Mouse (Mus musculus) CH12.LX (cell line): Measurements from ENCODE around the gene Creb3. TPM values are rescaled to one million over a fixed set of nuclear protein-coding genes. Genes with fewer than 3 reads are reported as not detected.

Experiments used
- DNase-seq: peaks from one replicate; pipeline ENCODE4 v3.0.0-alpha.2; 2013; ENCODE audit errors: extremely low read depth
- H3K27ac ChIP-seq: 2 replicates; pipeline ENCODE4 v1.5.1; 2012; ENCODE audit warnings: low read depth, mild to moderate bottlenecking, control low read depth, moderate library complexity; ENCODE audit not compliant: insufficient read depth
- H3K27me3 ChIP-seq: replicated peaks from 2 replicates; pipeline ENCODE3; 2012; ENCODE audit warnings: inconsistent platforms
- H3K36me3 ChIP-seq, 2 experiments: replicated peaks in 1 of 2; 2 replicates each; pipeline versions ENCODE3 to v1.6.1; 2012; ENCODE audit warnings: inconsistent platforms in 1 of 2, low read length in 1 of 2, mild to moderate bottlenecking in 1 of 2, mixed read lengths in 1 of 2, moderate library complexity in 1 of 2; ENCODE audit not compliant: control insufficient read depth in 1 of 2, insufficient read depth in 1 of 2
- H3K4me1 ChIP-seq, 2 experiments: 2 replicates each; pipeline ENCODE4 v1.6.1; 2012; ENCODE audit warnings: inconsistent platforms in 1 of 2, moderate library complexity in 1 of 2; ENCODE audit not compliant: insufficient read depth in 2 of 2, control insufficient read depth in 1 of 2
- H3K4me2 ChIP-seq: 2 replicates; pipeline ENCODE4 v1.6.1; 2012; ENCODE audit warnings: low read depth, mild to moderate bottlenecking, control low read depth; ENCODE audit not compliant: poor library complexity, insufficient read depth, severe bottlenecking
- H3K4me3 ChIP-seq, 3 experiments: fragments of 150-350 bp in 1 of 3; sonication (generic) in 1 of 3; replicated peaks in 1 of 3; 2 replicates each; pipeline versions ENCODE3 to v1.5.1; 2011 to 2012; ENCODE audit warnings: low read depth in 2 of 3, low read length in 2 of 3, mild to moderate bottlenecking in 2 of 3, moderate library complexity in 2 of 3, control low read depth in 1 of 3, improper control_type of control experiment in 1 of 3, inconsistent platforms in 1 of 3, mixed read lengths in 1 of 3; ENCODE audit not compliant: poor library complexity in 1 of 3
- H3K79me2 ChIP-seq: replicated peaks from 2 replicates; pipeline ENCODE4 v1.6.1; 2012; ENCODE audit warnings: mild to moderate bottlenecking, moderate library complexity; ENCODE audit not compliant: control insufficient read depth, poor library complexity, insufficient read depth, severe bottlenecking; ENCODE audit errors: extremely low read depth
- H3K9ac ChIP-seq: 2 replicates; pipeline ENCODE4 v1.6.1; 2012; ENCODE audit warnings: low read depth, mild to moderate bottlenecking, control low read depth, moderate library complexity; ENCODE audit not compliant: insufficient read depth
- H3K9me3 ChIP-seq: replicated peaks from 2 replicates; pipeline ENCODE3; 2012; ENCODE audit warnings: low read length, inconsistent platforms, mixed read lengths
- BHLHE40 ChIP-seq: IDR thresholded peaks from 2 replicates; pipeline ENCODE4 v1.6.1; 2011; ENCODE audit warnings: mild to moderate bottlenecking, low read depth, low read length, improper control_type of control experiment
- CHD1 ChIP-seq: IDR thresholded peaks from 2 replicates; pipeline ENCODE4 v1.6.1; 2012; ENCODE audit warnings: low read depth, low read length, improper control_type of control experiment, inconsistent platforms
- CHD2 ChIP-seq: IDR thresholded peaks from 2 replicates; pipeline ENCODE4 v1.6.1; 2011; ENCODE audit warnings: low read length, improper control_type of control experiment
- CTCF ChIP-seq, 2 experiments: IDR thresholded peaks in 1 of 2; conservative IDR thresholded peaks in 1 of 2; 2 replicates each; pipeline ENCODE4 v1.5.1; 2011 to 2012; ENCODE audit warnings: low read depth in 2 of 2, low read length in 2 of 2, improper control_type of control experiment in 1 of 2, inconsistent platforms in 1 of 2, mild to moderate bottlenecking in 1 of 2, moderate library complexity in 1 of 2
- E2F4 ChIP-seq: IDR thresholded peaks from 2 replicates; pipeline ENCODE4 v1.6.1; 2011; ENCODE audit warnings: low read depth, low read length, improper control_type of control experiment; ENCODE audit not compliant: insufficient replicate concordance
- ELF1 ChIP-seq: IDR thresholded peaks from 2 replicates; pipeline ENCODE4 v1.6.1; 2014; ENCODE audit warnings: low read depth, mild to moderate bottlenecking, inconsistent platforms, low read length, improper control_type of control experiment
- IRF4 ChIP-seq: IDR thresholded peaks from 2 replicates; pipeline ENCODE4 v1.6.1; 2014; ENCODE audit warnings: low read depth, mild to moderate bottlenecking, inconsistent platforms, low read length, improper control_type of control experiment
- JUN ChIP-seq: IDR thresholded peaks from 2 replicates; pipeline ENCODE4 v1.6.1; 2011; ENCODE audit warnings: low read depth, mild to moderate bottlenecking, low read length, improper control_type of control experiment, moderate library complexity; ENCODE audit not compliant: insufficient read depth
- MAFK ChIP-seq: IDR thresholded peaks from 2 replicates; pipeline ENCODE4 v1.6.1; 2011; ENCODE audit warnings: low read length, improper control_type of control experiment; ENCODE audit not compliant: insufficient replicate concordance
- MAZ ChIP-seq: IDR thresholded peaks from 2 replicates; pipeline ENCODE4 v1.6.1; 2012; ENCODE audit warnings: low read depth, mild to moderate bottlenecking, inconsistent platforms, low read length, improper control_type of control experiment, moderate library complexity
- NELFE ChIP-seq: IDR thresholded peaks from 2 replicates; pipeline ENCODE4 v1.6.1; 2011; ENCODE audit warnings: low read depth, low read length, improper control_type of control experiment
- NRF1 ChIP-seq: IDR thresholded peaks from 2 replicates; pipeline ENCODE4 v1.6.1; 2014; ENCODE audit warnings: low read depth, mild to moderate bottlenecking, inconsistent platforms, low read length, improper control_type of control experiment, moderate library complexity
- PAX5 ChIP-seq: IDR thresholded peaks from 2 replicates; pipeline ENCODE4 v1.6.1; 2012; ENCODE audit warnings: low read length, inconsistent platforms, mixed read lengths
- RAD21 ChIP-seq: IDR thresholded peaks from 2 replicates; pipeline ENCODE4 v1.6.1; 2011; ENCODE audit warnings: low read depth, mild to moderate bottlenecking, low read length, improper control_type of control experiment, moderate library complexity
- RCOR1 ChIP-seq: conservative IDR thresholded peaks from 2 replicates; pipeline ENCODE4 v1.6.1; 2012; ENCODE audit warnings: low read depth, mild to moderate bottlenecking, inconsistent platforms, low read length, improper control_type of control experiment
- SIN3A ChIP-seq: IDR thresholded peaks from 2 replicates; pipeline ENCODE4 v1.6.1; 2012; ENCODE audit warnings: low read length, improper control_type of control experiment, inconsistent platforms
- SMC3 ChIP-seq: IDR thresholded peaks from 2 replicates; pipeline ENCODE4 v1.6.1; 2011; ENCODE audit warnings: low read depth, low read length, improper control_type of control experiment
- UBTF ChIP-seq: IDR thresholded peaks from 2 replicates; pipeline ENCODE4 v1.6.1; 2012; ENCODE audit warnings: low read depth, mild to moderate bottlenecking, inconsistent platforms, low read length, improper control_type of control experiment, moderate library complexity
- USF2 ChIP-seq: conservative IDR thresholded peaks from 2 replicates; pipeline ENCODE4 v1.6.1; 2011; ENCODE audit warnings: low read depth, low read length, improper control_type of control experiment
- dilution Hi-C: fragments of 300-500 bp; cut with MboI; formaldehyde crosslinking; loops from 2 replicates; pipeline ENCODE4 v1.14.3; 2020; ENCODE audit warnings: low sequenced_read_pairs; ENCODE audit not compliant: extremely low pct_unique_long_range_greater_than_20kb, extremely low pct_ligation_motif_present
- in situ Hi-C: fragments of 300-500 bp; cut with MboI; formaldehyde crosslinking; loops from 3 replicates; pipeline ENCODE4 v1.14.3; 2019; ENCODE audit warnings: low sequenced_read_pairs, low pct_ligation_motif_present, low pct_unique_long_range_greater_than_20kb, mixed read lengths
- polyA plus RNA-seq: library from polyadenylated mRNA; unstranded; fragments of >175 nt; gene quantifications from 2 replicates; pipeline ENCODE4 v1.2.1, GENCODE M21; 2012; ENCODE audit warnings: low read depth; ENCODE audit not compliant: insufficient read length
- total RNA-seq, 2 experiments: library from RNA; depleted of rRNA; stranded (reverse); fragments of 300-350 nt in 1 of 2; fragments of >200 nt in 1 of 2; gene quantifications; 2 replicates each; pipeline ENCODE4 v1.2.3; 2012 to 2014

Creb3 gene
- total and polyA plus RNA-seq, 3 experiments = 26.1 to 33.1 (median 32.9) TPM

- H3K9me3 ChIP-seq = peaks cover 3% of the 10 kb centered on the region
- no peak overlapping the region for H3K27ac ChIP-seq
- TF ChIP-seq RAD21 (peak; percentile 81), MAZ (no peak), UBTF (no peak), SMC3 (peak; percentile 70), NELFE (0 out of 2 replicates have a peak, but pooled peaks have one; percentile 29), CHD2 (no peak), USF2 (no peak), IRF4 (no peak), ELF1 (0 out of 2 replicates have a peak, but pooled peaks have one; percentile 23), MAFK (no peak), PAX5 (no peak), RCOR1 (no peak), SIN3A (no peak), CTCF (conservative IDR thresholded peaks at IDR 0.05 in 1 of 2, IDR thresholded peaks at IDR 0.05 in 1 of 2; ENCODE audit: low read depth in 2 of 2, low read length in 2 of 2) (peak; percentile 84 to 85), JUN (no peak)
- dilution Hi-C loops = no loop called here
- in situ Hi-C loops = no loop called here
- peak; percentile 80 for DNase-seq
- H3K79me2 ChIP-seq = no peaks in the 10 kb centered on the region
- no peak overlapping the region for H3K4me2 ChIP-seq
- H3K4me3 ChIP-seq = no peak overlapping the region
- no peak overlapping the region for H3K9ac ChIP-seq
- peaks cover 2% of the 10 kb centered on the region for H3K27me3 ChIP-seq
- peaks cover 0 to 5% of the 10 kb centered on the region in 2 experiments; a peak in 1 of 4 replicates for H3K4me1 ChIP-seq
- peaks cover 45 to 58% of the 10 kb centered on the region in 2 experiments for H3K36me3 ChIP-seq
These were observed 31.6 kb upstream of the Creb3 start for GRCm38 (mm10) chr4:43530581-43530980.

DNA sequence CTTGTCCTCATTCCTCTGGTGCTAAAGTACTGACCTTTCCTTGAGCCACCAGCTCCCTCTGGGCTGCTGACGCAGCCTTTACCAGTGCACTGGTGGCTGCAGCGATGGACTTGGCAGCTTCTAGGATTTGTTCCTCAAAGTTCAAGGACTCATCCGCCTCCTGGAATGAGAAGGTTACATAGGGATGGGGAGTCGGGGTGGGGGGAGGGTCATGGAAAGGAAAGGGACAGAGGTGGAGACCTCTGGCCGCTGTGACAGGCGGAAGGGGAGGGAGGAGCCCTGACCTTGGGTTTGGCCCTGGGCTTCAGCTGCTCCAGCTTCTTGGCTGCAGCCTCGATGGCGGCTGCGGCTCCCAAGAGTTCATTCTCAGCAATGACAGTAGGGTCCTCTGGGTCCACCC lies 28.9 kb upstream of the Creb3 start:
- TF ChIP-seq RCOR1 (no peak), NRF1 (no peak), IRF4 (no peak), UBTF (no peak), CHD1 (no peak), RAD21 (no peak), E2F4 (no peak), BHLHE40 (no peak)
- no peaks in the 10 kb centered on the region for H3K27me3 ChIP-seq
- H3K4me2 ChIP-seq = no peak overlapping the region
- no peak overlapping the region for H3K27ac ChIP-seq
- no peaks in the 10 kb centered on the region for H3K9me3 ChIP-seq
- H3K36me3 ChIP-seq = peaks cover 70 to 83% of the 10 kb centered on the region in 2 experiments
- H3K4me1 ChIP-seq = peaks cover 0 to 5% of the 10 kb centered on the region in 2 experiments; a peak in 1 of 4 replicates
- no peak overlapping the region for H3K9ac ChIP-seq
- no peak overlapping the region for H3K4me3 ChIP-seq
- DNase-seq = no peak
- H3K79me2 ChIP-seq = no peaks in the 10 kb centered on the region
- dilution Hi-C loops = no loop called here
- in situ Hi-C loops = no loop called here
